Mouse (Mus musculus): Measurements from ENCODE around the gene Dnaaf5.
A peak's percentile ranks its signal among the peaks of the same experiment; 100 is the strongest.

Gene Dnaaf5

GRCm38 (mm10) chr5:139199636-139199994 is 49.6 kb downstream of the Dnaaf5 start:
- DNase-seq (ENCODE audit: low spot score), result no peak

- peak; percentile 96 for DNase-seq (ENCODE audit: low spot score)
Observed at GRCm38 (mm10) chr5:139199995-139200769, 50.2 kb downstream of the Dnaaf5 start, which contains the start of gene Sun1. Gene Sun1 (plus strand): TSS chr5:139200637.

- no peak for DNase-seq (ENCODE audit: low spot score)
Observed at GRCm38 (mm10) chr5:139200770-139201569, 50.9 kb downstream of the Dnaaf5 start.

GRCm38 (mm10) chr5:139202127-139202526 is 52.1 kb downstream of the Dnaaf5 start:
- no peak for DNase-seq (ENCODE audit: low spot score)

- DNase-seq (ENCODE audit: low spot score), result no peak
Observed at GRCm38 (mm10) chr5:139203312-139203711, 53.3 kb downstream of the Dnaaf5 start.

- DNase-seq (ENCODE audit: low spot score), result no peak
Observed at GRCm38 (mm10) chr5:139206081-139206480, 56.1 kb downstream of the Dnaaf5 start.

GRCm38 (mm10) chr5:139206525-139206924 is 56.5 kb downstream of the Dnaaf5 start:
- DNase-seq (ENCODE audit: low spot score), result no peak

- DNase-seq (ENCODE audit: low spot score), result no peak
Observed at GRCm38 (mm10) chr5:139208183-139208582, 58.2 kb downstream of the Dnaaf5 start.

GRCm38 (mm10) chr5:139208871-139209684 is 59.1 kb downstream of the Dnaaf5 start:
- no peak for DNase-seq (ENCODE audit: low spot score)

GRCm38 (mm10) chr5:139209685-139210026 is 59.6 kb downstream of the Dnaaf5 start:
- DNase-seq (ENCODE audit: low spot score), result no peak

GRCm38 (mm10) chr5:139211737-139212385 is 61.8 kb downstream of the Dnaaf5 start:
- DNase-seq (ENCODE audit: low spot score), result no peak

- DNase-seq (ENCODE audit: low spot score), result no peak
Observed at GRCm38 (mm10) chr5:139214298-139214697, 64.3 kb downstream of the Dnaaf5 start.

GRCm38 (mm10) chr5:139215184-139215583 is 65.2 kb downstream of the Dnaaf5 start:
- no peak for DNase-seq (ENCODE audit: low spot score)

- DNase-seq (ENCODE audit: low spot score), result no peak
Observed at GRCm38 (mm10) chr5:139216121-139216520, 66.1 kb downstream of the Dnaaf5 start.

GRCm38 (mm10) chr5:139216774-139217173 is 66.8 kb downstream of the Dnaaf5 start:
- no peak for DNase-seq (ENCODE audit: low spot score)

GRCm38 (mm10) chr5:139220006-139220515 is 70.0 kb downstream of the Dnaaf5 start:
- no peak for DNase-seq (ENCODE audit: low spot score)

GRCm38 (mm10) chr5:139220610-139221009 is 70.6 kb downstream of the Dnaaf5 start:
- DNase-seq (ENCODE audit: low spot score), result no peak

- no peak for DNase-seq (ENCODE audit: low spot score)
Observed at GRCm38 (mm10) chr5:139223331-139223730, 73.3 kb downstream of the Dnaaf5 start.

GRCm38 (mm10) chr5:139227236-139227635 is 77.2 kb downstream of the Dnaaf5 start:
- no peak for DNase-seq (ENCODE audit: low spot score)

- DNase-seq (ENCODE audit: low spot score), result no peak
Observed at GRCm38 (mm10) chr5:139227645-139228044, 77.6 kb downstream of the Dnaaf5 start.

- DNase-seq (ENCODE audit: low spot score), result no peak
Observed at GRCm38 (mm10) chr5:139228318-139228717, 78.3 kb downstream of the Dnaaf5 start.

- DNase-seq (ENCODE audit: low spot score), result no peak
Observed at GRCm38 (mm10) chr5:139229716-139230115, 79.7 kb downstream of the Dnaaf5 start.
